Mouse (Mus musculus): ENCODE results near the gene Psmd3.

GRCm38 (mm10) chr11:98741622-98742396, 59.5 kb downstream of the Psmd3 start:
- no peak for TF ChIP-seq EP300 (IDR thresholded peaks at IDR 0.05; ENCODE audit: low read depth)
- no peak; the same call in 1 of the 2 replicates for TF ChIP-seq CTCF (IDR thresholded peaks at IDR 0.05; ENCODE audit: low read depth)

Data from heart, postnatal 0 days (tissue).